Mouse (Mus musculus) bone marrow macrophage, adult 2 months (primary cell): Measurements from ENCODE around the gene Mllt1.

Source experiments
- CTCF ChIP-seq: IDR thresholded peaks from 2 replicates; pipeline ENCODE4 v1.5.1; 2012; ENCODE audit warnings: low read depth, mild to moderate bottlenecking, low read length, moderate library complexity
- POLR2A ChIP-seq: IDR thresholded peaks from 2 replicates; pipeline ENCODE4 v1.6.1; 2012; ENCODE audit warnings: mild to moderate bottlenecking, low read depth, low read length, borderline replicate concordance

GRCm38 (mm10) chr17:56917166-56917565 lies 18.0 kb downstream of the Mllt1 start:
- TF ChIP-seq CTCF = no peak
- TF ChIP-seq POLR2A = no peak
